Mouse (Mus musculus): ENCODE measurements around the gene BC049352.

DNA sequence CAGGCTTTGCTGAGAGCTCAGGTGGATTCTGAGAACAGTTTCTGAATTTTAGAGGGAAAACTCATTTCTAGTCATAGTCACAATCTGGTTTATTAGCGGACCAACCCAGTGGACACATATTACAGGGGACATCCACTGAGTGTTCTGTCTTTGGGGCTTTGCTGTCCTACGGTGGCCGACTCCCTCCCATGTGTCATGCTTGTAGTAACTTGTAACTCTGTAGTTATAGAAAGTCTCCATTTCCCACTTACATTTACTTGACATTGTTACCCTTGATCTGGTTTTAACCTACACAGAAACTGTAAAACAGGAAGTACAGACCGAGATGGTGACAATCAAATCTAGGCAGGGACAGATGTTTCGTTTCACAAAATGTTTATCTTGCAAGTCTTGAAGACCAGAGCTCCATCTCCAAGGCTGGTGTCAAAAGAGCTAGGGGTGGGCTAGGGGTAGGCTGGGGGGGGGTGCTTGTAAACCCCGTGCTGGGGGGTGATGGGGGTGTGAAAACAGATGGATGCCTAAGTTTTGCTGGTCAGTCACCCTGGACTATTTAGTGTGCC lies 53.9 kb downstream of the BC049352 start:
- TF ChIP-seq CHD2 (IDR thresholded peaks at IDR 0.05; ENCODE audit: low read depth, low read length) = no peak
- TF ChIP-seq ZC3H11A (IDR thresholded peaks at IDR 0.05; ENCODE audit: borderline replicate concordance, low read depth, low read length) = no peak
- TF ChIP-seq ZNF384 (IDR thresholded peaks at IDR 0.05; ENCODE audit: low read depth, low read length) = no peak
- no peak for TF ChIP-seq MAFK (IDR thresholded peaks at IDR 0.05; ENCODE audit: insufficient read depth, low read depth, low read length)
- no peak for TF ChIP-seq HCFC1 (IDR thresholded peaks at IDR 0.05; ENCODE audit: borderline replicate concordance, insufficient read depth, low read length)

All from ES-E14 (cell line).